Mouse (Mus musculus): ENCODE measurements around the gene Sptbn4.

The Sptbn4 gene

GRCm38 (mm10) chr7:27428002-27428401, 19.5 kb downstream of the Sptbn4 start:
- DNase-seq: no peak

- peak; percentile 49 to 62 for DNase-seq
Measured at GRCm38 (mm10) chr7:27427387-27427786, 20.1 kb downstream of the Sptbn4 start.

- DNase-seq: peak; percentile 49 to 59
Measured at GRCm38 (mm10) chr7:27423556-27424326, 23.7 kb downstream of the Sptbn4 start.

- DNase-seq: no peak
Measured at GRCm38 (mm10) chr7:27419101-27419500, 28.4 kb downstream of the Sptbn4 start.

- DNase-seq: no peak
Measured at GRCm38 (mm10) chr7:27417151-27417550, 30.3 kb downstream of the Sptbn4 start.

- DNase-seq: peak; percentile 93 to 94
Measured at GRCm38 (mm10) chr7:27408379-27409176, 38.9 kb downstream of the Sptbn4 start.

GRCm38 (mm10) chr7:27407816-27408215, 39.7 kb downstream of the Sptbn4 start:
- DNase-seq: no peak

GRCm38 (mm10) chr7:27406481-27406880, 41.0 kb downstream of the Sptbn4 start:
- DNase-seq: no peak

GRCm38 (mm10) chr7:27404203-27404942, 43.1 kb downstream of the Sptbn4 start:
- peak; percentile 38 to 48 for DNase-seq

GRCm38 (mm10) chr7:27402675-27403074, 44.8 kb downstream of the Sptbn4 start:
- DNase-seq: peak; percentile 88 to 92

GRCm38 (mm10) chr7:27400545-27400944, 46.9 kb downstream of the Sptbn4 start:
- no peak for DNase-seq

- DNase-seq: peak; percentile 60 to 76
Measured at GRCm38 (mm10) chr7:27397048-27397949, 50.2 kb downstream of the Sptbn4 start.

GRCm38 (mm10) chr7:27396184-27397047, 51.1 kb downstream of the Sptbn4 start:
- peak; percentile 78 to 89 for DNase-seq

GRCm38 (mm10) chr7:27395521-27396183, 51.8 kb downstream of the Sptbn4 start:
- peak; percentile 68 to 69 for DNase-seq

- peak; percentile 62 to 74 for DNase-seq
Measured at GRCm38 (mm10) chr7:27391416-27391815, 56.1 kb downstream of the Sptbn4 start.

GRCm38 (mm10) chr7:27389213-27389612, 58.3 kb downstream of the Sptbn4 start:
- no peak for DNase-seq

- DNase-seq: peak; percentile 52 to 74
Measured at GRCm38 (mm10) chr7:27384731-27385130, 62.8 kb downstream of the Sptbn4 start.

GRCm38 (mm10) chr7:27384134-27384533, 63.4 kb downstream of the Sptbn4 start:
- peak; percentile 78 to 80 for DNase-seq

- DNase-seq: no peak
Measured at GRCm38 (mm10) chr7:27383233-27383632, 64.3 kb downstream of the Sptbn4 start.

GRCm38 (mm10) chr7:27381560-27381959, 65.9 kb downstream of the Sptbn4 start:
- DNase-seq: no peak

Measured in cerebellum, postnatal 25 days (tissue).